Mouse (Mus musculus) megakaryocyte, embryonic 14.5 days (primary cell): ENCODE results near the gene Ptpn9. TPM values are rescaled to one million over a fixed set of nuclear protein-coding genes. Genes with fewer than 3 reads are reported as not detected.
"Not testable (repeated sequence)": the region's sequence is repeated elsewhere in the genome, so short reads cannot be mapped to it uniquely, and the experiment has no call there.

Experiments used
- H3K27me3 ChIP-seq: replicated peaks from 2 replicates; pipeline ENCODE3; 2012; ENCODE audit warnings: inconsistent platforms
- H3K36me3 ChIP-seq: replicated peaks from 2 replicates; pipeline ENCODE3; 2012; ENCODE audit warnings: low read length, inconsistent platforms, mixed read lengths
- H3K4me1 ChIP-seq: 2 replicates; pipeline ENCODE4 v1.6.1; 2012; ENCODE audit warnings: inconsistent platforms
- H3K4me3 ChIP-seq: replicated peaks from 2 replicates; pipeline ENCODE3; 2012; ENCODE audit warnings: moderate library complexity, mild to moderate bottlenecking, inconsistent platforms
- H3K9me3 ChIP-seq: 2 replicates; pipeline ENCODE4 v1.6.1; 2012; ENCODE audit warnings: inconsistent platforms
- FLI1 ChIP-seq: IDR thresholded peaks from 2 replicates; pipeline ENCODE4 v1.6.1; 2012; ENCODE audit warnings: low read length, inconsistent platforms, mixed read lengths
- GATA1 ChIP-seq: IDR thresholded peaks from 3 replicates; pipeline ENCODE4 v1.6.1; 2012; ENCODE audit warnings: mixed read lengths, low read length, inconsistent platforms, borderline replicate concordance
- polyA plus RNA-seq: library from polyadenylated mRNA; stranded (reverse); fragments of >175 nt; gene quantifications from 2 replicates; pipeline ENCODE4 v1.2.3, GENCODE M21; 2012; ENCODE audit warnings: low replicate concordance; ENCODE audit not compliant: insufficient read depth

Ptpn9 gene
- polyA plus RNA-seq, 1 experiment, result 3.5 TPM

DNA sequence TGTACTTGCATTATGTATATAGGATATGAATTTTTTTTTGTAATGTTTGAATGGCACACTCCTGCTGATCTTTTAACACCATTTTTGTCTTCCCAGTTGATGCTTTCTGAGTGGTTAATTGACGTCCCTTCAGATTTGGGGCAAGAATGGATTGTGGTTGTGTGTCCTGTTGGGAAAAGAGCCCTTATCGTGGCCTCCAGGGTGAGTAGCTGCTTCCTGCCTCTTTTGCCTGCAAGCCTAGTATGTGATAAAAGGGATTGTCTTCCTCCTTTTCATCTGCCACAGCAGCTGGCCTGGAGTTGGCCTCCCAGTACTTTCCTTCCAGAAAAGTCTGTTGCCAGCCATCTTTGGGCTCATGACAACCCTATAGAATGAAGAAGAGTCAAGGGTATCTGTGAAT lies 24.6 kb upstream of the Ptpn9 start:
- TF ChIP-seq FLI1 (no peak), GATA1 (peak; percentile 31; the same call in 1 of the 3 replicates)
- Histone ChIP-seq H3K4me1 (peaks cover 53% of the 10 kb centered on the region), H3K36me3 (peaks cover 52% of the 10 kb centered on the region), H3K4me3 (no peak overlapping the region), H3K27me3 (peaks cover 18% of the 10 kb centered on the region), H3K9me3 (peaks cover 5% of the 10 kb centered on the region)

DNA sequence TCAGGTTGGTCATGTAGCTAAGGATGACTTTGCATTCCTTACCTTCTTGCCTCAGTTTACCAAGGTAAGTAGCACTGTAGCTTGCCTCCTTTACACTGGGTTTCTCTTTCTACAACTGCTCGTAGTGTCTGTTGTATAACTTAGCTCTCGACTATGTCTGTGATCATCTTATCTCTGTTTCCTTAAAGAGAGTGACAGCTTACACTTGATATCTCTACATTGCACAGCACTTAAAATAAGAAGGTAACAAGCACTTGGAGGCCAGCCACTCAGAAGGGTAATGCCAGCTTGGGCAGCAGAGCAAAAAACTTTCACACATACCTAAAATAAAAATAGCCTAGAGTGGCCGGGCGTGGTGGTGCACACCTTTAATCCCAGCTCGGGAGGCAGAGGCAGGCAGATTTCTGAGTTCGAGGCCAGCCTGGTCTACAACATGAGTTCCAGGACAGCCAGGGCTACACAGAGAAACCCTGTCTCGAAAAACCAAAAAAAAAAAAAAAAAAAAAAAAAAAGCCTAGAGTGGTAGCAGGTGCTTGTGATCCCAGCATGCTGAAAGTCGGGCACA lies 20.7 kb upstream of the Ptpn9 start:
- Histone ChIP-seq H3K4me3 (no peak overlapping the region), H3K36me3 (peaks cover 37% of the 10 kb centered on the region)
- TF ChIP-seq FLI1, result no peak
- no peak for TF ChIP-seq GATA1

DNA sequence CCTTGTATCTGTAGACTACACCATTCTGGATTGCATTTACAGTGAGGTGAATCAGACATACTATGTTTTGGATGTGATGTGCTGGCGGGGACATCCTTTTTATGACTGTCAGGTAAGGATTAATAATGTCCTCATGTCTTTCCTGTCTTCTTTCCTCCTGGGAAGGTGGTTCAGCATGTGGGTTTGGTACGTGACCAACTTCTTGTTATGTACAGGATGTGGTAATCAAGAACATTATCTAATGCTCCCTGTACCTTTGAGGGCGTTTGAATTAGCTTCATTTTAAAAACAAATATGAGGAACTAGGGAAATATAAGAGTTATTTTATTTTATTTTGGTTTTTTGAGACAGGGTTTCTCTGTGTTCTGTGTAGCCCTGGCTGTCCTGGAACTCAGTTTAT lies 19.5 kb upstream of the Ptpn9 start:
- H3K27me3 ChIP-seq, result peaks cover 23% of the 10 kb centered on the region
- no peak overlapping the region for H3K4me3 ChIP-seq
- H3K4me1 ChIP-seq, result peaks cover 33% of the 10 kb centered on the region
- peaks cover 43% of the 10 kb centered on the region for H3K36me3 ChIP-seq
- TF ChIP-seq FLI1 (no peak), GATA1 (no peak)
- H3K9me3 ChIP-seq, result peaks cover 4% of the 10 kb centered on the region

More for the DNA sequence above, 20.7 kb upstream of the Ptpn9 start:
- Histone ChIP-seq H3K9me3 (no peaks in the 10 kb centered on the region), H3K27me3 (peaks cover 23% of the 10 kb centered on the region), H3K4me1 (peaks cover 45% of the 10 kb centered on the region)

DNA sequence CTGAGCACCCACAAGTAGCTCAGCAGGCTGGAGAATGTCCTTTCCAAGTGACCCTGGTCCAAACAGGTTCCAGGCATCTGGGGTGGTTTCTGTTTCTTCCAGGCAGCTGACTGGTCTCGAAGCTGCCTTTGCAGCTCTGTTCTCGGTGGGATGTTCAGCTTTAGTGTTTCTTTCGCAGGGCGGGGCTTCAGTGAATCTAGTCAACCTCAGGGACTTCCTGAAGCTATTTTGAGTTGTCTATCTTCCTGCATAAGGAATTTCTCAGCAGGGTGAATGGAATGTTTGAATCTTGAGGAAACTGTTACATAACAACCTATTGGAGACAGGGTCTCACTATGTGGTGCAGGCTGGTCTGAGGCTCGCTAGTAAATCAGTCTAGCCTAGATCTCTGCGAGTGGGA lies 14.5 kb upstream of the Ptpn9 start:
- peaks cover 6% of the 10 kb centered on the region for H3K9me3 ChIP-seq
- H3K27me3 ChIP-seq, result peaks cover 6% of the 10 kb centered on the region
- no peak overlapping the region for H3K4me3 ChIP-seq
- peaks cover 24% of the 10 kb centered on the region for H3K4me1 ChIP-seq
- no peak for TF ChIP-seq GATA1
- no peak for TF ChIP-seq FLI1
- peaks cover 55% of the 10 kb centered on the region for H3K36me3 ChIP-seq

DNA sequence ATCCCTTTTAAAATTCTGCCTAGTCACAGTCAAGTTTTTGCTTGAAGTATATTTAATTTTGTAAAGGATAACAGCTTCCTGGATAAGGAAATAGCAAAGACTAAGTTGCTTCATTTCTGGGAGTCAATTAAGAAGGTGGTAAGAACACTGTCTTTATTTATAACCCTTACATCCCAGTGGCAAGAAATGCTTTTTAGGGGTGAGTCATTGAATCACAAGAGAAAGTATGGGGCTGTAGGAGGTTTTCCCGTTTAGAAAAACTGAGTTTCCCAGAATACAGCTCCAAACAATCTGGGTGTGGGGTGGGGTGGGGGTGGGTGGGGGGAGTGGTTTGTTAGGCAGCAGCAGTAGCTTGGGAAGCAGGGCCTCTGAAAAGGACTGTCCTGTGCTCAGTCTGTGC lies 13.2 kb upstream of the Ptpn9 start:
- Histone ChIP-seq H3K4me1 (peaks cover 13% of the 10 kb centered on the region), H3K4me3 (no peak overlapping the region), H3K9me3 (peaks cover 6% of the 10 kb centered on the region), H3K36me3 (peaks cover 52% of the 10 kb centered on the region), H3K27me3 (peaks cover 6% of the 10 kb centered on the region)
- TF ChIP-seq GATA1 (no peak), FLI1 (no peak)

DNA sequence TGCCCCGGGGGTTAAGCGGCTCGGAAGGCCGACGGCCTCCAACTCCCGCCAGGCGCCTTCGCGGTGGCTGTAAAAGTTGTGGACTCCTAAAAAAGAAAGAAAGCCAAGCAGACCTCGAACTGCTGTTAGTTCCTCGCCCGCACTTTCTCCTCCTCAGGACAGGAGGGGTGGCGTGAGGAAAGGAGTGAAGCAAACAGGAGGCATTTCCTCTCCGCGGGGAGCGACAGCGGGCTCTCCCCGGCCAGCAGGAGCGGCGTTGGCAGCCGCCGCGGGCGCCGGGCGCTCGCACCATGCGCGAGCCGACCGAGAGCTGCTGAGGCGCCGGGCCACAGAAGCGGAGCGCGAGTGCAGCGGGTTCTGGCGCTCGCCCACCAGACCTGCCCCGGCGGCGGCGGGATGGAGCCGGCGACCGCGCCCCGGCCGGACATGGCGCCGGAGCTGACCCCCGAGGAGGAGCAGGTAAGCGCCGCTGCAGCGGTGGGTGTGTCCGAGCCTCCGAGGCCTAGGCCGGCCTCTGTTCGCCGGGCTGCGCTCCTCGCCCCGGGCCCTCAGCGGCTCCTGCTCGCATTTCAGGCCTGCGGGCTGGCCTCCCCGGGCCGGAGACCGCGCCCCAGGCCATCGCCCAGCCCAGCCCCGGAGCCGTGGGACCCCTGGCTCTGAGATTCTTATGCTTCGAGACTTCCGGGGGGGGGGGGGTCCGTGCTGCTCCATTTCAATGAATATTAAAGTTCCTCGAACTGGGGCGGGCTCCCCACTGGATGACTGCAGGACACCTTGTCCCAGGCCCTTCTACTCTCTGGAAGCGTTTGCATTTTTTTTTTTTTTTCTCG lies 690 bp downstream of the Ptpn9 start:
- Histone ChIP-seq H3K27me3 (peaks cover 8% of the 10 kb centered on the region), H3K9me3 (no peaks in the 10 kb centered on the region), H3K4me1 (peaks cover 32% of the 10 kb centered on the region), H3K36me3 (no peaks in the 10 kb centered on the region), H3K4me3 (peak overlapping the region; percentile 95)
- TF ChIP-seq GATA1 (no peak), FLI1 (no peak)

DNA sequence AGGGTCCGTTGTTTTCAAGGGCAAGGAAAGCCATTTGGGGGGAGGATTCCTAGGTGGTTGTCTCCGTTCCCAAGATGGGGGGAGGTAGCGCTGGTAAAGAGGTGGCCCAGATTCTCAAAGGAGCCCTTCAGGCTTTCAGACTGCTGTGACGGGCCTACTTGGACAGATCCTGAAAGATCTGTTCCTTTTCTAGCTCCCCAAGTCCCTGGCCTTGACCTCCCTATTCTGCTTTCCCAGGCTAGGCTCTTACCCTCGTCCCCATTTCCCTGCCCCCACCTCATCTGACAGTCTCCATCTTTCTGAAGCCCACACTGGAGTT lies 1.3 kb downstream of the Ptpn9 start:
- Histone ChIP-seq H3K9me3 (no peaks in the 10 kb centered on the region), H3K4me1 (peaks cover 30% of the 10 kb centered on the region), H3K36me3 (no peaks in the 10 kb centered on the region), H3K27me3 (peaks cover 8% of the 10 kb centered on the region), H3K4me3 (peak overlapping the region; percentile 95)
- no peak for TF ChIP-seq FLI1
- TF ChIP-seq GATA1, result no peak

DNA sequence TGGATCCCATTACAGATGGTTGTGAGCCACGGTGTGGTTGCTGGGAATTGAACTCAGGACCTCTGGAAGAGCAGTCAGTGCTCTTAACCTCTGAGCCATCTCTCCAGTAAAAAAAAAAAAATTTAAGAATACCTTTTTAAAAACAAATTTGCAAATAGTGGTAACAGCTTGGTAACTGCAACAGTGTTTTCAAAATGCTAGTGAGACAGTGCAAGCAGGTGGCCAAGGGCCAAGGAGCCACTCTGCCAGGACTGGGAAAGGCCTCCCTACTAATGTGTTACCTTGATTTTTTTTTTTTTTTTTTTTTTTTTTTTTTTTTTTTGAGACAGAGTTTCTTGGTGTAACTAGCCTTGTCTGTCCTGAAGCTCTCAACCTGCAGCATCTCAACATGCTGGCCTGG lies 2.5 kb downstream of the Ptpn9 start:
- not testable (repeated sequence) for H3K27me3 ChIP-seq, H3K36me3 ChIP-seq, H3K4me3 ChIP-seq, H3K9me3 ChIP-seq
- H3K4me1 ChIP-seq, result peaks cover 28% of the 10 kb centered on the region

DNA sequence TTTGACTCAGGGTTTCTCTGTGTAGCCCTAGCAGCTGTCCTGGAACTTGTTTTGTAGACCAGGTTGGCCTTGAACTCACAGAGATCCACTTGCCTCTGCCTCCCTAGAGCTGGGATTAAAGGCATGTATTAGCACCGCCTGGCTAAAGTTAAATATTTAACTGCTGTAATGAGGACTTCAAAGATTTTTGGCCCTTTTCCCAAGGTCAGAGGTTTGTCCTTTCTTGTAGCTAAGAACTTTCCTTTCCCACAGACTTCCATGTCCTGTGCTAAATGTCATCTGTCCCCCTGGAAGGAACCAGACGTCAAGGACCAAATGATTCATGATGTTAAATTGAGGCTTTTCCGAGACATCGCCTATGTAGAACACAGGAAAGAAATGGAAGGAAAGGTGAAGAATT lies 8.3 kb downstream of the Ptpn9 start:
- no peak overlapping the region for H3K4me3 ChIP-seq
- TF ChIP-seq FLI1 (no peak), GATA1 (no peak)
- H3K36me3 ChIP-seq, result peaks cover 4% of the 10 kb centered on the region
- peaks cover 2% of the 10 kb centered on the region; the same call in 1 of the 2 replicates for H3K9me3 ChIP-seq
- no peaks in the 10 kb centered on the region for H3K27me3 ChIP-seq
- H3K4me1 ChIP-seq, result peaks cover 13% of the 10 kb centered on the region; the same call in 1 of the 2 replicates

DNA sequence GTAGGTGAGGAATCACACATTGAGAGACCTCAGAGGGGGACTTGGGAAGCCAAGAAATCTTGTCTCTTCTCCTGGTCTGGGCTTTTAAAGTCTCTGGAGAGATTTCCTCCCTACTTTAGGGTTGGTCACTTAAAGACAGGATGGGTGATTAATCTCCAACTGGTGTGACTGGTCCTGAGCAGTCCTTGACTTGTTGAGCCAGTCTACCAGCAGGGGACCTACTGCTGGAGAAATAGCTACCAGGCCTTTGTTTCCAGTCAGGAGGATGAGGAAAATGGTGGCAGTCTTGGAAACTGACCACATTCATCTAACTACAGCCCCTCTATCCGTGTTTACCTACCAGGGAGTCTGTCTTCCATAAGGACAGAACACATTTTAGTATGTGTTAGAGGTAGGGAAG lies 17.7 kb downstream of the Ptpn9 start:
- H3K4me3 ChIP-seq, result no peak overlapping the region
- peaks cover 16% of the 10 kb centered on the region for H3K36me3 ChIP-seq
- TF ChIP-seq GATA1 (no peak), FLI1 (no peak)
- H3K9me3 ChIP-seq, result peaks cover 13% of the 10 kb centered on the region
- no peaks in the 10 kb centered on the region for H3K4me1 ChIP-seq
- no peaks in the 10 kb centered on the region for H3K27me3 ChIP-seq

DNA sequence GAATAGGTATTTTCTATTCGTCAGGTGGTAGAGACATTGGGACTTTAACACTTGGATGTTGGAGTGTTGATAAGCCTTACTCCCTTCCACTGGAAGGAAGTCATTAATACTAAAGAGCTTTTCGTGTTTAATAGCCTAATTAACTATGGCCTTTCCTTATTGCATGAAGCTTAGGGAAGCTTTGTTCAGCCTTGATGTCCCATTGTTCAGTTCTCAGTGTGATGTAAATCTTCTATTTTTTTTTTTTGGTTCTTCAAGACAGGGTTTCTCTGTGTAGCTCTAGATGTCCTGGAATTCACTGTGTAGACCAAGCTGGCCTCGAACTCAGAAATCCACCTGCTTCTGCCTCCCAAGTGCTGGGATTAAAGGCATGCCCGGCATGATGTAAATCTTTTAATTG lies 18.2 kb downstream of the Ptpn9 start:
- Histone ChIP-seq H3K4me3 (no peak overlapping the region), H3K27me3 (no peaks in the 10 kb centered on the region), H3K36me3 (peaks cover 14% of the 10 kb centered on the region), H3K9me3 (peaks cover 13% of the 10 kb centered on the region), H3K4me1 (no peaks in the 10 kb centered on the region)
- TF ChIP-seq FLI1, result no peak
- TF ChIP-seq GATA1, result no peak
